Mouse (Mus musculus) gastrocnemius, postnatal 25 days (tissue): Measurements from ENCODE around the gene Lcp1. TPM values are rescaled to one million over a fixed set of nuclear protein-coding genes. Genes with fewer than 3 reads are reported as not detected.

Source experiments
- DNase-seq: peaks from one replicate; pipeline ENCODE4 v3.0.0; 2022
- total RNA-seq, 2 experiments: library from RNA; stranded (reverse); gene quantifications; 1 replicate in 1 of 2; 2 replicates in 1 of 2; pipeline ENCODE4 v1.2.3; 2021

The Lcp1 gene
- total RNA-seq, 2 experiments from 2014 or later, result 3.1 to 3.3 TPM

GRCm38 (mm10) chr14:75205363-75206051 lies 74.6 kb downstream of the Lcp1 start:
- DNase-seq, result no peak

- no peak for DNase-seq
Observed at GRCm38 (mm10) chr14:75206307-75206706, 75.4 kb downstream of the Lcp1 start.

GRCm38 (mm10) chr14:75208572-75209151 lies 77.8 kb downstream of the Lcp1 start:
- no peak for DNase-seq

- DNase-seq, result no peak
Observed at GRCm38 (mm10) chr14:75213752-75214151, 82.9 kb downstream of the Lcp1 start.

GRCm38 (mm10) chr14:75218843-75219242 lies 87.9 kb downstream of the Lcp1 start:
- no peak for DNase-seq

GRCm38 (mm10) chr14:75219250-75219913 lies 88.5 kb downstream of the Lcp1 start:
- DNase-seq, result no peak

GRCm38 (mm10) chr14:75222386-75222785 lies 91.5 kb downstream of the Lcp1 start:
- DNase-seq, result no peak

GRCm38 (mm10) chr14:75227453-75228084 lies 96.7 kb downstream of the Lcp1 start:
- DNase-seq, result no peak

GRCm38 (mm10) chr14:75229834-75230233 lies 98.9 kb downstream of the Lcp1 start:
- no peak for DNase-seq

GRCm38 (mm10) chr14:75233070-75233469 lies 102.2 kb downstream of the Lcp1 start:
- no peak for DNase-seq

- no peak for DNase-seq
Observed at GRCm38 (mm10) chr14:75235552-75235951, 104.7 kb downstream of the Lcp1 start.

- no peak for DNase-seq
Observed at GRCm38 (mm10) chr14:75235955-75236635, 105.2 kb downstream of the Lcp1 start.

GRCm38 (mm10) chr14:75236636-75237003 lies 105.7 kb downstream of the Lcp1 start:
- DNase-seq, result no peak

- DNase-seq, result no peak
Observed at GRCm38 (mm10) chr14:75237096-75237495, 106.2 kb downstream of the Lcp1 start.

- DNase-seq, result no peak
Observed at GRCm38 (mm10) chr14:75238054-75238692, 107.3 kb downstream of the Lcp1 start.

- no peak for DNase-seq
Observed at GRCm38 (mm10) chr14:75242087-75242486, 111.2 kb downstream of the Lcp1 start, which contains the start of gene Cpb2. Cpb2 (plus strand) TSS chr14:75242287.

GRCm38 (mm10) chr14:75246024-75247000 lies 115.4 kb downstream of the Lcp1 start:
- no peak for DNase-seq

GRCm38 (mm10) chr14:75250432-75250831 lies 119.5 kb downstream of the Lcp1 start:
- no peak for DNase-seq

- no peak for DNase-seq
Observed at GRCm38 (mm10) chr14:75256521-75256920, 125.6 kb downstream of the Lcp1 start.

- no peak for DNase-seq
Observed at GRCm38 (mm10) chr14:75269531-75269930, 138.6 kb downstream of the Lcp1 start.

- DNase-seq, result no peak
Observed at GRCm38 (mm10) chr14:75279716-75280115, 148.8 kb downstream of the Lcp1 start.
